Mouse (Mus musculus) liver, adult 2 months (tissue): ENCODE measurements around the gene Eva1b.
"Not testable (repeated sequence)": the region's sequence is repeated elsewhere in the genome, so short reads cannot be mapped to it uniquely, and the experiment has no call there.

ENCODE experiments used
- CTCF ChIP-seq: fragments of 200-500 bp; IDR thresholded peaks from 2 replicates; pipeline ENCODE4 v1.5.1; 2011; ENCODE audit warnings: low read depth, low read length, control low read depth
- POLR2A ChIP-seq: fragments of 200-500 bp; IDR thresholded peaks from 2 replicates; pipeline ENCODE4 v1.6.1; 2011; ENCODE audit warnings: low read length, control low read depth; ENCODE audit not compliant: insufficient read depth; ENCODE audit errors: extremely low read depth

GRCm38 (mm10) chr4:126175980-126176379, 28.4 kb downstream of the Eva1b start:
- not testable (repeated sequence) for TF ChIP-seq POLR2A, CTCF
